Mouse (Mus musculus): ENCODE measurements at regions not wholly inside any gene's neighbourhood (a gene's known extent, or its start where the extent isn't known, plus 50 kb on each side); places are given as distances from the start of the nearest gene placed in this dataset.

GRCm38 (mm10) chr2:171587635-171588034, 455.6 kb downstream of the Cbln4 start:
- TF ChIP-seq CTCF (conservative IDR thresholded peaks at IDR 0.05; ENCODE audit: low read length) (no peak), NANOG (IDR thresholded peaks at IDR 0.05; ENCODE audit: borderline replicate concordance, low read length) (no peak)
